Mouse (Mus musculus): Measurements from ENCODE around the gene Klri1. TPM values are rescaled to one million over a fixed set of nuclear protein-coding genes. Genes with fewer than 3 reads are reported as not detected.
"Not testable (repeated sequence)": the region's sequence is repeated elsewhere in the genome, so short reads cannot be mapped to it uniquely, and the experiment has no call there.

The Klri1 gene
- total RNA-seq (2021) = not detected
- long read RNA-seq, experiment 1 = 0 reads
- long read RNA-seq, experiment 2 = 0 reads

DNA sequence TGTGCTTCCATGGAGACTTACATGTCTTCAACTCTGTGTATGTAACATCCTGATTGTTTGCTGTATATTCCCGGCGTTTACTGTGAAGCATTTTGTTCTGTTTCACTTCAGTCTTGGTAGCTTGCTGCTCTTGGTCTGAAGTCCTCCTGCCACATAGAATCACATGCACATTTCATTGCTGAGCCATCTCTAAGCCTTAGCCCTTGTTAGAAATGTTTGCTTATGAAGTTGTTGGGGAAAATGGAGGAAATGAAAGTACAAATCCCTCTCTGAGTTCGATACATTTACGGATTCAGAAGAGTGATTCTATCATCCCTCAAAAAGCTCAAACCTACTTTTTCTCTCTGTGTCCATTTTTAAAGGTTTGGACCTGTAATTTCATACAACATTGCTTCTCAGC, at the start of gene Klri1:
Gene Klri1 (minus strand): TSS at position 101 of the 400 bp plus-strand sequence.
- no peak for DNase-seq (ENCODE audit: low spot score in 2 of 2)

DNA sequence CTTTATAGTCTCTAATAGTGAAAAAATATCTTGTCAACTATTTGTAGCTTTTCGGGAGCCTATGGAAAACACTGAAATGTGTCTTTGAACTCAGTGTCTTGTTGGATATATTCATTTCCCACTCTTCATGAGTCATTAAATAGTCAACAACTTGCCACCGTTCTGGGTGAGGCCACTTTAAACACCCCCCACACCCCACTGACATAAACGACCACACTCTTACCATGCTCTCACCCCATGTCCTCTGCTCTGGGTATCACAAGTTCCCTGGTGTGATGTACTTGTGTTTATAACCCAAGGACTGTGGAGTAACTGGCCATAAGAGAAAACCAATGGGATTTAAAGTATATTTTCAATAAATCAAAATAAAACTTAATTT, 30.7 kb upstream of the Klri1 start:
- no peak for DNase-seq (ENCODE audit: low spot score in 2 of 2)

DNA sequence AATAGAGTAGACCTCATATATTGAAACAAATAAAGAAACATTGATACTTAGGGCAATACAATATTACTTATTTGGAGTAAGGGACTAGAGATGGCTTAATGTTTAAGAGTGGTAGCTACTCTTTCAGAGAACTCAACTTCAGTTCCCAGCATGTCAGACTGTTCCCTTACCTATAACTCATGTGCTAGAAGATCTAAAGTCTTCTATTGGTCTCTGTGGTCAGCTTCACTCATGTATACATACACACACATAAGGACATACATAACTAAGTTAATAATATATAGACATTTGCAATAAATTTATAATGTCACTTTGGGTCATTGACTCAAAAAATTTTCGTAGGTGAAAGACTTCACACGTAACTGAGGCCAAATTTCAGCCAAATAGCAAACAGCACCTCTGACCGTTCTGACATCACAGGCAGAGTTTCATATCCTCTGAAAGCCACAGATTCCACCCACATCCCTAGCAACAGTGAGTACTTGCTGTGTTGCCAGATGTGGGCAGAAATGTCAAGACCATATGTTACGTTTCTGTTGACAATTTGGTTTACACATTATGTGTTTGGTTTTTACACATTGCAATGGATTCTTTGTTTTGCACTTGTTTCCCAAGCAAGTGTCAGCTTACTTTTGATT, 30.2 kb upstream of the Klri1 start:
- no peak for DNase-seq (ENCODE audit: low spot score in 2 of 2)

DNA sequence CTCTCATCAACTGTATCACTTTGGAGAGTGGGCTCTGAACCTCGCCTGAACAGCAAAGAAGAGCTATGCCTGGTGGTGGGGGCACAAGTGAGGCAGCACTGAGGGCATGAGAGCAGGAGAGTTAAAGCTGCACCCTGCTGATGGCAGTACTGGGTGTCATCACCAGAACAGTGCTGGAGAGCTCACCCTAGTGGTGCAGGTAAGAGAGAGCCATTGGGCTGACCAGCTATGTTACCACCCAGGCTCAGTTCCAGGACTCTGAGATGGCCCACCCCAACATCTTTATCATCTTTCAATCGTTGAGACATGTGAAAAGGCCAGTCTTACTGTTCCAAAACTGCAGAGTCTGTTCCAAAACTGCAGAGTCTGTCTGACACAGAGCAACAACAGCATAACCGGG, 29.2 kb upstream of the Klri1 start:
- DNase-seq (ENCODE audit: low spot score in 2 of 2) = no peak

DNA sequence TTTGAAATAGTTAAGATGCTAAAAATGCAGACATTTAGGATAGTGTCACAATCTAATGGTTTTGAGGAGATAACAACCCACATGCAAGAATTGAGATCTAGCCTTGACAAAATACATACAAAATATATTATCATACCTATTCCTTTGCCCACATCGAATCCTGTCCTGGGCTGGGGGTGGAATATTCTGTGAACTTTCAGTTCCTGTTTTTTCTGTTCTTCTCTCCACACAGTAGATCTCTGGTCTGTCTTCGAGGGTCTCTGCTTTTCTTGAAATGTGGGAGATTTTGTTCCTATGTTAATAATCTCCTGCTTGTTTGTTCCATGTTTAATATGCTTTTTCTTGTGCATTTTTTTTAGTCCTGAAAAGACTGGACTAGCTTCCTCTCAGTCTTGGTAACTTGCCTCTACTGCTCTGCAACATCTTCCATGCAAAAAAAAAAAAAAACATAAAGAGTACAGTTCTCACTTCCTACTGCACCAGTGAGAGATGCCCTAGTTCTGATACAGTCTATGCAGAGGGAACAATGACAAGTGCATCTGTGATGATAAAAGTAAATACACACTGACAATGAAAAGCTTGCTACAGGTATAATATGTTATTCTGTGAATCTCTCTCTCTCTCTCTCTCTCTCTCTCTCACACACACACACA, 23.3 kb upstream of the Klri1 start, which contains the start of gene Klri2:
Gene Klri2 (minus strand): TSS at position 416 of the 653 bp plus-strand sequence.
- DNase-seq (ENCODE audit: low spot score in 2 of 2) = no peak

DNA sequence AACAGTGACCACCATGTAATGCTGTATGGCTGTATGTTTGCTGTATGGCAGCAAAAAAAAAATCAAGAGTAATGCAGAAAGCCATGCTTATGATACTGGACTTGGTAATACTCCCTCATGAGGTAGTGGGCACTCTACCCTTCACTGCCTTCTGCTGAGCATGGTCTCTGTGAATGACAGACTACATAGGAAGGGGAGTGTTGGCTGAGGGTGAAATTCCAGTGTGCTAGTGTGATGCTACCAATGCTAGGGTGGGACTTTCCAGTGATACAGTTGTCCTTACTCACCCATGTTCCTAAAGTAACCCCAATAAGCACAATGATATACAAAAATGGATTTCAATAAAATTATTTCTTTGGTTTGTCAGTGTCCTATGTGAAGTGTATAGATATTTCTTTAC, 19.5 kb upstream of the Klri1 start:
- no peak for DNase-seq (ENCODE audit: low spot score in 2 of 2)

DNA sequence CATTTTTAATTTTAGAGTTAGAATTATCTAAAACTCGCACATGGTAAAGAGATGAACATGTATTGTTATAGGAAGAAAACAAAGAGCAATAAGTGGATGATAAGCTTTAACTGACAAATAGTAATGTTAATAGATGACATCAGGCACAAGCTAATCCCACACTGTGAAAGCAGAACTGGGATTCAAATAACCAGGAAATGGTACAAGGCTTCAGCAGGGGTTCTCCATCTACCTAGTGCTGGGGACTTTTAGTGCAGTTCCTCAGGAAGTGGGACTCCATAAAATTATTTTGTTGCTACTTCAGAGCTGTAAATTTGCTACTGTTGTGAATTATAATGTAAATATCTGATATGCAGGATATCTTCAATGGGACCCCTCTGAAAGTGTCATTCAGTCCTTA, 10.3 kb upstream of the Klri1 start:
- no peak for DNase-seq (ENCODE audit: low spot score in 2 of 2)

DNA sequence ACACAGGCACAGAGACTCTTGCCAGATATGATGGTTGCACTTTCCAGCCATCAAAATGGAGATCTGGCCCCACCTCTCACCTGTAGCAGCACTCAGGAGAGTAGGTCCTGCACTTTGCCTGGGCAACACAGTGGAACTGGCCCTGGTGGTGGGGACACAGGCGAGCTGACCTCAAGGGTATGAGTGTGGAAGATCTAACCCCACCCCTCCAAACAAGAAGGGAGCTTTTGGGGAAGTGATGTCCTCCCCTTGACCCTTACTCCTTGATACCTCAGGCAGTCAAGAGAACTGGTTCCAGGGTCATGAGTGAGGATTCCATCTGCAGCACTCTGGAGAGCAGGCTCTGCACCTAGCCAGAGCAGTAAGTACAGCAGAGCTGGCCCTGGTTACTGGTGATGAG, 4.5 kb upstream of the Klri1 start:
- no peak for DNase-seq (ENCODE audit: low spot score in 2 of 2)

DNA sequence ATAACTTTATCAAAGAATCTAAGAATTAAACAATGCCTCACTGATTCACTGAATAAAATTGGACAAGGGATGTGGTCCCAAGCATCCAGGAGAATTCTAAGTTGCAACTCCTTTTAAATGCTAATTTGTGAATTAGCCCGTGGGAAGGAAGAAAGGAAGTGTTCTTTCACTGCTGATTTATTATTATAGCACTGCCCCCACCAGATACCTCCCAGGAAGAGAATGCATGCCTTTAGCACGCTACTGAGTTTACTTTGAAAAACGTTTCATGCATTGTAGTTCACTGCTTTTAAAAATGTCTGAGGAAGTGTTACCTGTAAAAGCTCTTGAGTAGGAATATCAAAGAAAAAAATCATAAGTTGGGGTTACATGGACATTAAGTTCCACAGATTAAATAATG, 3.6 kb upstream of the Klri1 start:
- no peak for DNase-seq (ENCODE audit: low spot score in 2 of 2)

DNA sequence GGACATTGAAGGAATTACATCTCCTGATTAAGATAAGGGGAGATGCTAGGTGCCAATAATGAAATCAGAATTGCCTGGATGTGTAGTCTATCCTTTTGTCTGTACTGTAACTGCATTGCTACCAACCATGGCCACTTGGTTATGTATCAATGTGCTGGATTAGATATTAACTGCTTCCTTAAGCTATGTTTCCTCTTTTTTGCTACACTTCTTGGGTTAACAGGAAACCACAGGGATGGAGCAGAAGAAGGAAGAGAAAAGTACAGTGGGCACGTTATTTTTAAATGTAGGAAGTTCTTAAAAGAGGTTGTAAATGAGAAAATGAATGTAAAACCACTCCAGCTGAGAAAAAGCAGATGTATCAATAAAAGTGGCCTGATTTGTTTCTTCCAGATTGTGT, 3.4 kb downstream of the Klri1 start:
- DNase-seq (ENCODE audit: low spot score in 2 of 2) = no peak

DNA sequence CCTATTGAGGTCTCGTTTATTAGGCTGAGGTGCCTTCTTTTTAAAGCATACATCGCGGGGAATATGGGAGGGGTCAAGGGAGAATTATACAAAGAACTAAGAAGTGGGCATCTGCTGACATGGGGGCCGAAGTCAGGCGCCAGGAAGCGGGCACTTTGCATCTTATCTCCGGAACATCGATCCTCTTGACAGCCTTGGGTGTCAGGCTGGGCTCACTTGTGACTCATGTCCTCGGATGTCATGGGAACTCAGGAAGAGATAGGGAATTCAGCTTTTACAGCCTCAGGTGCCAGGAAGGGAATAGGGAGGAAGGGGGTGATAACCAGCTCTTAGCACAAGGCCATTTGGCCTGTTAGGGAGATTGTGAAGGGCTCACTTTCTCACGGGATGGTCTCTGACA, 25.5 kb downstream of the Klri1 start:
- not testable (repeated sequence) for DNase-seq (ENCODE audit: low spot score in 2 of 2)

DNA sequence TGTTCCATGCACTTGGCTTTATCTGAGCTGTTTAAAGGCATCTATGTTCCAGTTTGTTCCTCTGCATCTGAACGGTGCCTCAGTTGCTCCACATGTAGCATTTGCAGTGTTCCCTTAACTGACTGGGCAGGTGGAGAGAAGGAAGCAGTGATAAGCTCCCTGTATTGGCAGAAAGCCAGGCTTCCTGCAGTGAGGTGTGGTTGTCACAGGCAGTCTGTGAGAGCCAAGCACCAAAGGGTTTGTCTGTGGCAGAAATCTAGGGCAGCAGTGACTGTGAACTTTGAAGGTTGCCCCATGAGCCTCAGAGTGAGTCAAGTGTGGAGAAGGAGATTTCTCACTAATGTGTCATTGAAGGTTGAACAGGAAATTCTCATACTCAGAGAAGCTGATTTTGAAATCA, 36.6 kb downstream of the Klri1 start:
- DNase-seq (ENCODE audit: low spot score in 2 of 2) = no peak

DNA sequence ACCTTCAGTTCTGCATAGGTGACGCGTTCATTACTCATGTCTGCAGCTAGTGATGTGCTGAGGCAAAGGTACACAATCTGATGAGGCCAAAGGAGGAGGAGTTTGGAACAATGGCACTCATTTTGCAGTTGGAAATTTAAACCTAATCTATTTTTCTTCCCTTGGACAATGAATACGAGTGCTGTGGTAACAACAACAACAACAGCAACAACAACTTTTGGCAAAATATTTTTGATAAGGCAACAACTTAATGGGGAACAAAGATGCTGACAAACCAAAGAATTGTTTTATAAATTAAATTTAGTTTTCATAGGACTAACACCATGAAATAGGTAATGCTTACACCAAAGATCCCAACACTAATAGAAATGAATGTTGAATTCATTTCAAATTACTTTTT, 38.1 kb downstream of the Klri1 start, which contains the start of gene Klrc1:
Gene Klrc1 (minus strand): TSS at position 101 of the 400 bp plus-strand sequence.
- DNase-seq (ENCODE audit: low spot score in 2 of 2) = no peak

DNA sequence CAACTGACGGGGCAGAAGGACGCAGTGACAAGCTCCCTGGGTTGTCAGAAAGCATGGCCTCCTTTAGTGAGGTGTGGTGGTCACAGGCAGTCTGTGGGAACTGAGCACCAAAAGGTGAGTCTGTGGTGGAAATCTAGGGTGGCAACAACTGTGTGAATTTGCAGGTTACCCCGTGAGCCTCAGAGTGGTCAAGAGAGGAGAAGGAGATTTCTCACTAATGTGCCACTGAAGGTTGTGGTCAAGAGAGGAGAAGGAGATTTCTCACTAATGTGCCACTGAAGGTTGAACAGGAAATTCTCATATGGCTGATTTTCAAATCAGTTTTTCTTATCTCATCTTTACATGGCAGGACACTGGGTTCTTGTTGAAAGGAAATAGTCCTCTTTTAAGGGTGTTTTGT, 55.6 kb downstream of the Klri1 start:
- not testable (repeated sequence) for DNase-seq (ENCODE audit: low spot score in 2 of 2)

DNA sequence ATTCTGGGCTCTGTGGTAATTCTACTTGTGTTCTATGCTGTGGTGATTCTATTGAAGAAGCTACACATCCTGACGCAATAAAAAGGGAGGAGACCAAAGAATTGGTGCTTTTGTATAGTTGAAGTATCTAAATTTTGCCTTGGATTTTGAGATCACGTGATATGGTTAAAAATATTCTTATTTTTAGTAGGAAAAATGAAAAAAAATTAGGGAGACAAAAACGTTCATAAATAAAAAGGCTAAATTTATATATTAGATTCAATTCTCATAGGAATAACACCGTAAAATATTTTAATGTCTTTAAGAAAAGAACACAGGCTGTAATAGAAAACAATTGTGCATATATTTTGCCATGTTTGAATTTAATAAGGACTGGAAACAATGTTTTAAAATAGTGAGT, 56.3 kb downstream of the Klri1 start, which contains the start of gene Klrc2:
Gene Klrc2 (minus strand): TSS at position 101 of the 400 bp plus-strand sequence.
- not testable (repeated sequence) for DNase-seq (ENCODE audit: low spot score in 2 of 2)

Small RNA genes lying within 50 kb of the gene (microRNA-seq; reads per million reads assigned to microRNA genes)
- gene Mir680-1 = not detected

Other genes with a start within 250 kb of the Klri1 start
- under 1 TPM; 0.36 to 0.65 TPM for gene Olr1, start 210.0 kb downstream of the Klri1 start, total RNA-seq (2021)
- gene Tmem52b, start 204.6 kb downstream of the Klri1 start, total RNA-seq (2021) = 10 to 100 TPM in 1 of 2 experiments, under 1 TPM in 1; 0.96 to 31.1 TPM
- gene Gabarapl1, start 184.0 kb downstream of the Klri1 start, total RNA-seq (2021) = 100 to 1,000 TPM; 135 to 141 TPM
- not detected for gene Klre1, start 139.2 kb downstream of the Klri1 start, total RNA-seq (2021)
- 1 to 10 TPM in 1 of 2 experiments, under 1 TPM in 1; 0.56 to 1.1 TPM for gene Klrd1, start 125.3 kb downstream of the Klri1 start, total RNA-seq (2021)
- gene Klrk1, start 93.3 kb downstream of the Klri1 start, total RNA-seq (2021) = under 1 TPM; 0.25 to 0.34 TPM
- not detected for gene Klrc3, start 73.8 kb downstream of the Klri1 start, total RNA-seq (2021)
- not detected for gene Klrc2, start 56.4 kb downstream of the Klri1 start, total RNA-seq (2021)
- under 1 TPM in 1 of 2 experiments, not detected in 1; 0.14 TPM for gene Klrc1, start 38.2 kb downstream of the Klri1 start, total RNA-seq (2021)
- gene Klri2, start 23.4 kb upstream of the Klri1 start, total RNA-seq (2021) = not detected
- gene Gm156, start 67.1 kb upstream of the Klri1 start, total RNA-seq (2021) = not detected
- not detected for gene Gm17631, start 145.5 kb upstream of the Klri1 start, total RNA-seq (2021)
- gene Klra17, start 159.5 kb upstream of the Klri1 start, total RNA-seq (2021) = under 1 TPM in 1 of 2 experiments, not detected in 1; 0.25 TPM
- not detected for gene Klra5, start 200.5 kb upstream of the Klri1 start, total RNA-seq (2021)

All from adrenal gland, postnatal 4 days (tissue).